Mouse (Mus musculus) forebrain, embryonic 14.5 days (tissue): ENCODE measurements at regions not wholly inside any gene's neighbourhood (a gene's known extent, or its start where the extent isn't known, plus 50 kb on each side); places are given as distances from the start of the nearest gene placed in this dataset.
A peak's percentile ranks its signal among the peaks of the same experiment; 100 is the strongest.
"Not testable (repeated sequence)": the region's sequence is repeated elsewhere in the genome, so short reads cannot be mapped to it uniquely, and the experiment has no call there.

Source experiments
- ATAC-seq: fragments of 200-750 bp; cut with Nextera tagmentation; 2 replicates; pipeline ENCODE4 v1.8.0; 2017; ENCODE audit warnings: mild to moderate bottlenecking, moderate library complexity
- DNase-seq: peaks from one replicate; pipeline ENCODE4 v3.0.0-alpha.2; 2015; ENCODE audit warnings: low spot score
- H3K27ac ChIP-seq: fragments of 300-500 bp; sonication (generic); 2 replicates; pipeline ENCODE4 v1.5.1; 2014; ENCODE audit warnings: low read depth, mild to moderate bottlenecking, control low read depth, low read length, moderate library complexity
- H3K27me3 ChIP-seq: fragments of 300-500 bp; sonication (generic); replicated peaks from 2 replicates; pipeline ENCODE4 v1.6.1; 2014; ENCODE audit warnings: low read length, control low read depth, mixed read lengths; ENCODE audit not compliant: control insufficient read depth, insufficient read depth
- H3K36me3 ChIP-seq: fragments of 300-500 bp; sonication (generic); 2 replicates; pipeline ENCODE4 v1.6.1; 2014; ENCODE audit warnings: low read length, control low read depth; ENCODE audit not compliant: control insufficient read depth, insufficient read depth
- H3K4me1 ChIP-seq: fragments of 300-500 bp; sonication (generic); 2 replicates; pipeline ENCODE4 v1.6.1; 2014; ENCODE audit warnings: antibody characterized with exemption, low read length, control low read depth; ENCODE audit not compliant: control insufficient read depth, insufficient read depth
- H3K4me2 ChIP-seq: fragments of 300-500 bp; sonication (generic); 2 replicates; pipeline ENCODE4 v1.6.1; 2014; ENCODE audit warnings: mild to moderate bottlenecking, control low read depth, low read length
- H3K4me3 ChIP-seq: fragments of 300-500 bp; sonication (generic); 2 replicates; pipeline ENCODE4 v1.5.1; 2014; ENCODE audit warnings: low read depth, low read length, control low read depth
- H3K9ac ChIP-seq: fragments of 300-500 bp; sonication (generic); 2 replicates; pipeline ENCODE4 v1.6.1; 2014; ENCODE audit warnings: mild to moderate bottlenecking, low read length, control low read depth, moderate library complexity
- H3K9me3 ChIP-seq: fragments of 300-500 bp; sonication (generic); replicated peaks from 2 replicates; pipeline ENCODE4 v1.6.1; 2016; ENCODE audit warnings: low read length, control low read depth, mixed read lengths; ENCODE audit not compliant: control insufficient read depth
- WGBS: fragments of 180-500 bp; shearing (Covaris S2); extraction: QIAGEN DNeasy Blood & Tissue Kit; methylation state at CpG from one replicate; pipeline ENCODE4 v1.1.7; 2014; 5-methylcytosine and 5-hydroxymethylcytosine counted together

DNA sequence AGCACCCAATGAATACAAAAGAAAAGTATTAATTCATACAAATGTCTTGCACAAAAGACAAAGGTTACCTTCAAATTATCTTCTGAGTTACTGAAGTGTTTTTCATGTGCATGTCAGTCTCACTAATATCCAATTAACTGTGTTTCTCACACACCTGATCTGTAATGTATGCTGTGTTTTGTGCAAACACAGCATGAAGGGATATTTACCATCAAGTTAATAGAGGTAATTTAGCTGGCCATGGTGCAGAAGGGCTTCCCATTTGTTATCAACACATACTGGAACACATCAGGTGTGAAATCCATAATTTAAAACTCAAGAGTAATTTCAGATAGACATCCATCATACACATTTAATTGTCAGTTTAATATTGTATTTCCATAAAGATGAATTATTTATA lies 178.2 kb upstream of the Klhl1 start:
- Histone ChIP-seq H3K4me3 (no peak overlapping the region), H3K9me3 (no peaks in the 10 kb centered on the region), H3K27me3 (no peaks in the 10 kb centered on the region), H3K4me2 (no peak overlapping the region), H3K27ac (no peak overlapping the region), H3K4me1 (no peaks in the 10 kb centered on the region), H3K9ac (no peak overlapping the region), H3K36me3 (no peaks in the 10 kb centered on the region)
- ATAC-seq, result no peak
- DNase-seq, result peak; percentile 3

DNA sequence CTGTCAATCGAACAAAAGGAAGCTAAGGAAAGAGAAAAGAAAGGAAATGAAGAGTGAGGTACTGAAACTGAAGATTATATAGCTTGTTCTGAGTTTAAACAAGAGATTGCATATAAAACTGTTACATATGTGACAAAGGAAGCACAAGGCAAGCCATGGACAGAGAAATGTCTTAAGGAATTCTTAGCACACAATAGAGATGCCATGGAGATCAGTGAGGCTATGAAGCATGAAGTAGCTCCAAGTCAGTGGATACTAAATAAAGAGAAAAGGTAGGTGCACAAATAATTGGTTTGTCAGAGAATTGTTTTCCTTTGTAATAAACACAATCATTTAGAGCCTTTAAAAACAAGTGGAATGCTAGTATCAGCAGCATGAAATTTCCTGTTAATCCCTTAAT lies 172.0 kb upstream of the Klhl1 start:
- Histone ChIP-seq H3K4me1 (no peaks in the 10 kb centered on the region), H3K9ac (no peak overlapping the region), H3K36me3 (no peaks in the 10 kb centered on the region), H3K27me3 (no peaks in the 10 kb centered on the region), H3K4me2 (no peak overlapping the region), H3K27ac (no peak overlapping the region), H3K4me3 (no peak overlapping the region), H3K9me3 (no peaks in the 10 kb centered on the region)
- DNase-seq, result no peak
- 66% methylated on average over 1 of the region's 1 CpGs for WGBS
- no peak for ATAC-seq

DNA sequence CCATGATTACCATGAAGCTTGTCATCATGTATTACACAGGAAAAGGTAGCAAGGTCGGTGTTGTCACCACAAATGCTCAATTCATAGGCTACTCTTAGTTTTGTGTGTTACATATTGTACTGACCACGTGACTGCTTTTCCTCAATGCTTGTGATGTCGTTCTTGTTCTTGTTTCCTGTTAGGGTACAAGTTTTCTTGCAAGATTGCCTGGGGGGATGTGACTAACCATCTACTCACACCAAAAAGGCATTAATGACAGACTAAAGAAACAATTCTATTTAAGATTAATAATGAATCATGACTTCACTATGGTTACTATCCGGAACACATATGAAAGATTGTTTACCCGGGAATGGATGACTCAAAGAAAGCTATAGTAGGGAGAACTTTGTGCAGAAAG lies 165.0 kb upstream of the Klhl1 start:
- H3K9ac ChIP-seq, result no peak overlapping the region
- no peak overlapping the region for H3K4me3 ChIP-seq
- no peaks in the 10 kb centered on the region for H3K9me3 ChIP-seq
- H3K4me2 ChIP-seq, result no peak overlapping the region
- no peak for DNase-seq
- no peaks in the 10 kb centered on the region for H3K4me1 ChIP-seq
- no peak for ATAC-seq
- H3K36me3 ChIP-seq, result no peaks in the 10 kb centered on the region
- H3K27ac ChIP-seq, result no peak overlapping the region
- WGBS, result 78% methylated on average over 5 of the region's 5 CpGs
- no peaks in the 10 kb centered on the region for H3K27me3 ChIP-seq

DNA sequence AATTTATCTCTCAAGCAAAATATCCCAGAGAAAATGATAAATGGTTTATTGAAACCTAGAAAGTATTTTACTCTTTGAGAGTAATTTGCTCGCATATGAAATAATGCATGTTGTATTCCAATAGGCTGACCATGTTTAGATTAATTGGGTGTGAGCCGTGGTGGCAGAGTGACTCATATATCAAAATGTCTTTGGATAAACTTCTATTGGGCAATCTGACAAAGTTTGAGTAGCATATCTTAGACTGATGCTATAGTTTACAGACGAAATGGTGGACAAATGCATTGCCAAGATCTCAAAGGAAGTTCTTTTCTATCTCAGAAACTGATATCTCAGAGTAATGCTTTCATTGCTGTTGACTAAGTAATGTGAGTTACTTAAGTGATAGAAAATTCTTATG lies 162.8 kb upstream of the Klhl1 start:
- DNase-seq (no peak), ATAC-seq (no peak)
- H3K9me3 ChIP-seq, result no peaks in the 10 kb centered on the region
- no peak overlapping the region for H3K4me2 ChIP-seq
- no peak overlapping the region for H3K27ac ChIP-seq
- H3K9ac ChIP-seq, result no peak overlapping the region
- 82% methylated on average over 3 of the region's 3 CpGs for WGBS
- H3K4me1 ChIP-seq, result no peaks in the 10 kb centered on the region
- no peak overlapping the region for H3K4me3 ChIP-seq
- no peaks in the 10 kb centered on the region for H3K27me3 ChIP-seq
- no peaks in the 10 kb centered on the region for H3K36me3 ChIP-seq

DNA sequence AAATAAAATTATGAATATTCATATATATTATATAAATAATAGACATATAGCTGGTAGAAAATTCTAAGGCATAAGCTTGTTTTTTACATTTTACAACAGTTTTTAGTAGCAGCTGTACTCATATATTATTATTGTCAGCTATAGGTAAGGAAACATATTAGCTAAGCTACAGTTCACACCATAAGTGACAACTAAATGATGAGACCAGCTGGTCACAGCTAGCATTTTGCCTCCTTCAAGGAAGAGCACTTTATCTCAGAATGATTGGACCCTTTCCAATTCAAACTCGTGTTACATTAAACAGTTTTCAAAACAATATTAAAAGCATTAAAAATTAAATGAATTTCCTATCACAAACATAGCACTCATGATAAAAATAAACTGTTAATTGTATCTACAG lies 157.3 kb upstream of the Klhl1 start:
- peak; percentile 55 for ATAC-seq
- WGBS, result 55% methylated on average over 1 of the region's 1 CpGs
- Histone ChIP-seq H3K4me2 (no peak overlapping the region), H3K9ac (no peak overlapping the region), H3K27ac (no peak overlapping the region), H3K27me3 (no peaks in the 10 kb centered on the region), H3K4me1 (no peaks in the 10 kb centered on the region), H3K9me3 (no peaks in the 10 kb centered on the region), H3K36me3 (no peaks in the 10 kb centered on the region), H3K4me3 (no peak overlapping the region)
- DNase-seq, result peak; percentile 64

DNA sequence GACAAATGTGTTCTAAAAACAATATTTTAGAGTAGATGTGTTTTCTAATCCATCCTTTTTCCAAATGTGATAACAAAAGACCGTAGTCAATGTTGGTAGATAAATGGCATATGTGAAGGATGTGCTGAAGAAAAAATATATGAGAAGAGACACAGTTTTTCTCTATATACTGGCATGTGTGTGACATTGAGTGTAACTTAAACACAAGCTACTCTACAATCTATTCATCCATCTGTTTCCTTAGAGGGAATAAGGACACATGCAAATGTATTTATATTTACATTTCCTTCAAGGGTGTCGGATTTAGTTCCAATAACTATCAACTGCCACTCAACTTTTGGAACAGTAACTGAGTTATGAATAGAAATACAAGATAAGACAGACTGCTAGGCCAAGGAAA lies 149.7 kb upstream of the Klhl1 start:
- H3K9me3 ChIP-seq, result no peaks in the 10 kb centered on the region
- no peaks in the 10 kb centered on the region for H3K4me1 ChIP-seq
- H3K4me3 ChIP-seq, result no peak overlapping the region
- peak; percentile 32; the same call in 1 of the 2 replicates for ATAC-seq
- WGBS, result 77% methylated on average over 2 of the region's 2 CpGs
- H3K4me2 ChIP-seq, result no peak overlapping the region
- H3K9ac ChIP-seq, result no peak overlapping the region
- peak; percentile 41 for DNase-seq
- H3K27ac ChIP-seq, result no peak overlapping the region
- H3K27me3 ChIP-seq, result no peaks in the 10 kb centered on the region
- H3K36me3 ChIP-seq, result no peaks in the 10 kb centered on the region

DNA sequence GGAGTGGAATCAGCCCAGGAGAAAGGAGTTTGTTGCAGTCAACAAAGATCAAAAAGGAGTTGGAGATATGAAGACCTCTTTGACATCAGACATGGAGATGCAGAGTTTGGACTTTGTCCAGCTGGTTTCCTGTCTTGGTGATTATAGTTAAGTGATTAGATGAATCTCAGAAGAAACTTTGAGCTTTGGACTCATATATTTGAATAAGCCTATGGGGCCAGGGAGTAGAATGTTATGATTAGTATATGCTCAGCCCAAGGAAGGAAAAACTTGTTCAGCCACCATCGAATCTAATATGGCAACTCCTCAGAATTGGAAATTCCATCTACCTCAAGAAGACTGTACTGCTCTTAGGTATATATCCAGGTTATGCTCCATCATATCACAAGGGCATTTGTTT lies 137.6 kb upstream of the Klhl1 start:
- Histone ChIP-seq H3K27ac (no peak overlapping the region), H3K4me1 (no peaks in the 10 kb centered on the region), H3K9me3 (no peaks in the 10 kb centered on the region), H3K27me3 (no peaks in the 10 kb centered on the region), H3K4me3 (no peak overlapping the region), H3K4me2 (no peak overlapping the region), H3K9ac (no peak overlapping the region), H3K36me3 (no peaks in the 10 kb centered on the region)
- 98% methylated on average over 1 of the region's 1 CpGs for WGBS
- DNase-seq (no peak), ATAC-seq (no peak)

DNA sequence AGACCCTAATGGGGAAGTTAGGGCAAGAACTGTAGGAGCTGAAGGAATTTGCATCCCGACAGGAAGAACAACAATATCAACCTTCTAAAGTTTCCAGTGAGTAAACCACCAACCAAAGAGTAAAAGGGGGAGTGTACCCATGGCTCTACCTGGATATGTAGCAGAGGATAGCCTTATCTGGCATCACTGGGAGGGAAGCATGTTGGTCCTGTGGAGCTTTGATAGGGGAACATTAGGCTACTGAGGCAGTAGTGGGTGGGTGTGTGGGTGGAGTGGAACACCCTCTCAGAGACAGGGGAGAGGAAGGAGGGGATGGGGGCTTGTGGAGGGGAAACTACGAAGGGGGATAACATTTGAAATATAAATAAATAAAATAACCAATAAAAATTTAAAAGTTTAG lies 111.4 kb upstream of the Klhl1 start:
- no peak overlapping the region for H3K4me2 ChIP-seq
- H3K27me3 ChIP-seq, result no peaks in the 10 kb centered on the region
- no peak overlapping the region for H3K9ac ChIP-seq
- H3K36me3 ChIP-seq, result no peaks in the 10 kb centered on the region
- H3K4me3 ChIP-seq, result no peak overlapping the region
- ATAC-seq, result no peak
- no peaks in the 10 kb centered on the region for H3K4me1 ChIP-seq
- H3K9me3 ChIP-seq, result no peaks in the 10 kb centered on the region
- WGBS, result 84% methylated on average over 2 of the region's 2 CpGs
- DNase-seq, result no peak
- H3K27ac ChIP-seq, result no peak overlapping the region

DNA sequence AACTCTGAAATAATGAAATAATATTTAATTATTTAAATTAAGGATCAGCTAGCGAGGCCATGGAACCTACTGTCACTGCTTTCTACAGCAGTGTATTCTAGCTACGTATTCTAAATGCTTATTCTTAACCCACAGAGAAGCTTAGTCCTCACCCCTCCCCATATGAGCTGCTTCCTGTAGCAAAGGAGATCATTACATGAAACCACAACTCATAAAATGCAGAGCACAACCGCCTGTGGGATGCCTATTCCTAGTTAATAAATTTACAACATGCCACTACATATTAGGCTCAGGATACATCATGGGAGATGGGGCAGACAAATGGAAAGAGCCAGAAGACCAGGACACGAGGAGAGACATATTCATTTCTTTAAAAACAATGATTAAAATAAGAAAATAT lies 87.8 kb upstream of the Klhl1 start:
- H3K27ac ChIP-seq, result no peak overlapping the region
- no peak overlapping the region for H3K9ac ChIP-seq
- no peaks in the 10 kb centered on the region for H3K27me3 ChIP-seq
- 89% methylated on average over 4 of the region's 4 CpGs for WGBS
- DNase-seq (no peak), ATAC-seq (no peak)
- no peak overlapping the region for H3K4me3 ChIP-seq
- H3K4me1 ChIP-seq, result no peaks in the 10 kb centered on the region
- no peaks in the 10 kb centered on the region for H3K9me3 ChIP-seq
- no peak overlapping the region for H3K4me2 ChIP-seq
- H3K36me3 ChIP-seq, result no peaks in the 10 kb centered on the region

DNA sequence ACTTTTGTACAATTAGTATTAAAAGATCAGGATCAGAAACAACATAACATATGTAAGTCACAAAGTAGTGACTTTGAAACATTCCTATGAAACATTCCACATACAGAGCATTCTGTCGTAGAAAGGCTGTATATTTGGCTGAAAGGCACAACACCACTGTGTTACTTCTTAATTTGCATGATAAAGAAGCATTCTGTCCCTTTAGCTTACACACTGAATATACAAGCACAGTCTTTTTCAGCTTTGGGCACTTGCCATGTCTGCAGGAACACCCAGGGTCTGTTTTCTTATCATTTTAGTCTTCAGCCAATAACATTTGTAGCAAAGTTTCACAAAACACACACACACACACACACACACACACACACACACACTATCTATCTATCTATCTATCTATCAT lies 82.2 kb upstream of the Klhl1 start:
- not testable (repeated sequence) for H3K4me1 ChIP-seq, H3K4me2 ChIP-seq, H3K4me3 ChIP-seq, H3K36me3 ChIP-seq, H3K27me3 ChIP-seq, H3K27ac ChIP-seq, H3K9ac ChIP-seq, H3K9me3 ChIP-seq
- ATAC-seq (peak; percentile 90), DNase-seq (peak; percentile 47)
- WGBS, result 12% methylated on average over 1 of the region's 1 CpGs
